Mouse (Mus musculus) adipocyte (in vitro differentiated cells): Measurements from ENCODE around the gene Gm37596.
"Not testable (repeated sequence)": the region's sequence is repeated elsewhere in the genome, so short reads cannot be mapped to it uniquely, and the experiment has no call there.

ENCODE experiments used
- DNase-seq: peaks from one replicate; pipeline ENCODE4 v3.0.0-alpha.2; 2016; ENCODE audit warnings: low spot score

Gm37596 gene

GRCm38 (mm10) chr3:93692970-93693369 is at the start of gene Gm37596:
TSS of gene Gm37596 (minus strand) at chr3:93693070.
- DNase-seq: not testable (repeated sequence)

- DNase-seq: not testable (repeated sequence)
These were observed 16.2 kb upstream of the Gm37596 start for GRCm38 (mm10) chr3:93708969-93709637.

GRCm38 (mm10) chr3:93676210-93676609 is 16.7 kb downstream of the Gm37596 start, which contains the start of gene Tdpoz1:
TSS of gene Tdpoz1 (minus strand) at chr3:93676310.
- not testable (repeated sequence) for DNase-seq

GRCm38 (mm10) chr3:93670805-93671503 is 21.9 kb downstream of the Gm37596 start:
- DNase-seq: not testable (repeated sequence)

- DNase-seq: no peak
These were observed 38.6 kb downstream of the Gm37596 start for GRCm38 (mm10) chr3:93654260-93654659.

- no peak for DNase-seq
These were observed 40.3 kb downstream of the Gm37596 start, which contains the start of gene Tdpoz2 for GRCm38 (mm10) chr3:93652586-93652985. TSS of gene Tdpoz2 (minus strand) at chr3:93652686.
